Mouse (Mus musculus): ENCODE measurements around the gene Fam243. TPM values are rescaled to one million over a fixed set of nuclear protein-coding genes. Genes with fewer than 3 reads are reported as not detected.

Fam243 gene
- total and polyA plus RNA-seq, 2 experiments from 2014 or later = 0.05 TPM; not detected in 1

- DNase-seq (ENCODE audit: low spot score) (no peak), ATAC-seq (ENCODE audit: insufficient read depth, low read depth) (no peak)
- 59% methylated on average over 20 of the region's 20 CpGs for WGBS
- Histone ChIP-seq H3K27me3 (ENCODE audit: control insufficient read depth, insufficient read depth, low read length) (no peaks in the 10 kb centered on the region), H3K36me3 (replicated peaks; ENCODE audit: control insufficient read depth, insufficient read depth, low read length) (no peaks in the 10 kb centered on the region), H3K4me3 (ENCODE audit: low read depth, low read length) (no peak overlapping the region), H3K4me2 (ENCODE audit: low read depth, low read length) (no peak overlapping the region), H3K9ac (replicated peaks; ENCODE audit: low read depth, low read length) (no peak overlapping the region), H3K9me3 (replicated peaks; ENCODE audit: control insufficient read depth, low read length) (no peaks in the 10 kb centered on the region), H3K27ac (ENCODE audit: low read depth) (no peak overlapping the region), H3K4me1 (ENCODE audit: control insufficient read depth, insufficient read depth) (no peaks in the 10 kb centered on the region)
- TF ChIP-seq CTCF (IDR thresholded peaks at IDR 0.05; ENCODE audit: low read depth) = peak; percentile 50
- TF ChIP-seq EP300 (IDR thresholded peaks at IDR 0.05; ENCODE audit: low read depth) = no peak
Measured at GRCm38 (mm10) chr16:92319353-92320109, 1.7 kb downstream of the Fam243 start.

GRCm38 (mm10) chr16:92316049-92316738, 5.0 kb downstream of the Fam243 start:
- Histone ChIP-seq H3K27me3 (ENCODE audit: control insufficient read depth, insufficient read depth, low read length) (no peaks in the 10 kb centered on the region), H3K9me3 (replicated peaks; ENCODE audit: control insufficient read depth, low read length) (no peaks in the 10 kb centered on the region), H3K4me1 (ENCODE audit: control insufficient read depth, insufficient read depth) (no peaks in the 10 kb centered on the region), H3K4me3 (ENCODE audit: low read depth, low read length) (no peak overlapping the region), H3K9ac (replicated peaks; ENCODE audit: low read depth, low read length) (no peak overlapping the region), H3K27ac (ENCODE audit: low read depth) (no peak overlapping the region), H3K36me3 (replicated peaks; ENCODE audit: control insufficient read depth, insufficient read depth, low read length) (peaks cover 23% of the 10 kb centered on the region), H3K4me2 (ENCODE audit: low read depth, low read length) (no peak overlapping the region)
- DNase-seq (ENCODE audit: low spot score) (no peak), ATAC-seq (ENCODE audit: insufficient read depth, low read depth) (no peak)
- 69% methylated on average over 7 of the region's 7 CpGs for WGBS
- TF ChIP-seq EP300 (IDR thresholded peaks at IDR 0.05; ENCODE audit: low read depth) (no peak), CTCF (IDR thresholded peaks at IDR 0.05; ENCODE audit: low read depth) (no peak)

DNA sequence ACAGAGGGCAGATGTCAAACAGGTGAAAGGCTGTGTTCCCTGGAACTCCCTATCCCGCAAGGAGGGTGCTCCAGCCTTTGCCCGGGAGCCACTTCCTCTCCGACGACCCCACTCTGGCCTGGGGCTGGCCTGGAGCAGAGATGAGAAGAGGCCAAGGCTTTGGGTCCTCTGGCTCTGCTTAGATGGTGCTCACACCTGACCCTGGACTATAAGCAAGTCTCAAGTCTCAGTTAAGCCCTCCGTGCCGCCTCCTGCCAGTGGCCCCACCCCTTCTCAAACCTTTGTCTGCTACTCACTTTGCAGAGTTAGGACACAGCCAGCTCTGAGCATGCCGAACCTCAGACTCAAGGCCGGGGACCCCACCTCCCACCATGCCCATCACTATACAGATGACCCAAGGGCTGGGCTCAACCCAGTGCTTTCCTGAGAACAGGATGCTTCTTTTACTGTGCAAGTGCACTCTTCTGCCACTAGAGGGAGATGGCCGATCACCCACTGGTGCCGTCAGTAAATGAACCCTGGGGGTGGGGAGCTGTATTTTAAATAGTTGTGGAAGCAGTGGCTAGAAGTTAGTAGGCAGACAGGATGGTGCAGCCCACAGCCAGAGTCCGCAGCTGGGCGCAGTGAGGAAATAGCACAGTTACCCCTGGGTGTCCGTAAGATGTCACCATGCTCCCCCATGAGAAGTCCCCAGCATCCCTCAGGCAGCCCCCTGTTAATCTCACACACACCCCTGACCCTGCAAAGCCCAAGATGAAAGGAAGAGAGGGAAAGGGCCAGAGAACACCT, 7.1 kb downstream of the Fam243 start:
- no peaks in the 10 kb centered on the region for H3K9me3 ChIP-seq (replicated peaks; ENCODE audit: control insufficient read depth, low read length)
- TF ChIP-seq CTCF (IDR thresholded peaks at IDR 0.05; ENCODE audit: low read depth) (peak; percentile 98), EP300 (IDR thresholded peaks at IDR 0.05; ENCODE audit: low read depth) (no peak)
- WGBS = 46% methylated on average over 13 of the region's 13 CpGs
- no peaks in the 10 kb centered on the region for H3K4me1 ChIP-seq (ENCODE audit: control insufficient read depth, insufficient read depth)
- no peak overlapping the region for H3K9ac ChIP-seq (replicated peaks; ENCODE audit: low read depth, low read length)
- no peaks in the 10 kb centered on the region for H3K27me3 ChIP-seq (ENCODE audit: control insufficient read depth, insufficient read depth, low read length)
- H3K4me3 ChIP-seq (ENCODE audit: low read depth, low read length) = no peak overlapping the region
- ATAC-seq (ENCODE audit: insufficient read depth, low read depth) (peak; percentile 73), DNase-seq (ENCODE audit: low spot score) (peak; percentile 71)
- peaks cover 39% of the 10 kb centered on the region for H3K36me3 ChIP-seq (replicated peaks; ENCODE audit: control insufficient read depth, insufficient read depth, low read length)
- no peak overlapping the region for H3K27ac ChIP-seq (ENCODE audit: low read depth)
- H3K4me2 ChIP-seq (ENCODE audit: low read depth, low read length) = no peak overlapping the region

- TF ChIP-seq EP300 (IDR thresholded peaks at IDR 0.05; ENCODE audit: low read depth) = no peak
- TF ChIP-seq CTCF (IDR thresholded peaks at IDR 0.05; ENCODE audit: low read depth) = no peak
- H3K27me3 ChIP-seq (ENCODE audit: control insufficient read depth, insufficient read depth, low read length) = no peaks in the 10 kb centered on the region
- DNase-seq (ENCODE audit: low spot score) (no peak), ATAC-seq (ENCODE audit: insufficient read depth, low read depth) (no peak)
- no peak overlapping the region for H3K9ac ChIP-seq (replicated peaks; ENCODE audit: low read depth, low read length)
- H3K9me3 ChIP-seq (replicated peaks; ENCODE audit: control insufficient read depth, low read length) = no peaks in the 10 kb centered on the region
- H3K36me3 ChIP-seq (replicated peaks; ENCODE audit: control insufficient read depth, insufficient read depth, low read length) = peaks cover 75% of the 10 kb centered on the region
- H3K27ac ChIP-seq (ENCODE audit: low read depth) = no peak overlapping the region
- no peaks in the 10 kb centered on the region for H3K4me1 ChIP-seq (ENCODE audit: control insufficient read depth, insufficient read depth)
- no peak overlapping the region for H3K4me2 ChIP-seq (ENCODE audit: low read depth, low read length)
- 67% methylated on average over 4 of the region's 4 CpGs for WGBS
- no peak overlapping the region for H3K4me3 ChIP-seq (ENCODE audit: low read depth, low read length)
Measured at GRCm38 (mm10) chr16:92309126-92309525, 12.1 kb downstream of the Fam243 start.

DNA sequence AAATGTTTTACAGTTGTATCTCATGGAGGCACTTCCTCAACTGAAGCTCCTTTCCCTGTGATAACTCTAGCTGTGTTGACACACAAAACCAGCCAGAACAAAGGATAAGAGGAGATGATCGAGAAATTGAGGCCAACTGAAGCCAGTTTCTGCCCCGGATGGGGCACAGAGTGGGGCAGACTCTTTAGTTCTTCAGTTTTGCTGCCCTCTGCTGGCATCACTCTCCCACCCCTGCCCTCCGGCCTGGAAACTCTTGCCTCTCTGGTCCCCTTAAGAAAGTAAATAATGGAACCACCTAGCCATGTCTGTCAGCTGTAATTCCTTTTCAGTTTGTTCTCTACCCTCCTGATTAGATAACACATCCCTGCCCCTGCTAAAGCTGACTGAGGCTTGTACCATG, 13.3 kb downstream of the Fam243 start:
- WGBS = 66% methylated on average over 3 of the region's 3 CpGs

More for the DNA sequence above, 13.3 kb downstream of the Fam243 start:
- Histone ChIP-seq H3K4me2 (ENCODE audit: low read depth, low read length) (no peak overlapping the region), H3K27me3 (ENCODE audit: control insufficient read depth, insufficient read depth, low read length) (no peaks in the 10 kb centered on the region), H3K27ac (ENCODE audit: low read depth) (no peak overlapping the region), H3K4me1 (ENCODE audit: control insufficient read depth, insufficient read depth) (peaks cover 5% of the 10 kb centered on the region), H3K36me3 (replicated peaks; ENCODE audit: control insufficient read depth, insufficient read depth, low read length) (peaks cover 70% of the 10 kb centered on the region), H3K4me3 (ENCODE audit: low read depth, low read length) (no peak overlapping the region), H3K9ac (replicated peaks; ENCODE audit: low read depth, low read length) (no peak overlapping the region), H3K9me3 (replicated peaks; ENCODE audit: control insufficient read depth, low read length) (no peaks in the 10 kb centered on the region)
- ATAC-seq (ENCODE audit: insufficient read depth, low read depth) = no peak
- no peak for TF ChIP-seq EP300 (IDR thresholded peaks at IDR 0.05; ENCODE audit: low read depth)
- no peak for TF ChIP-seq CTCF (IDR thresholded peaks at IDR 0.05; ENCODE audit: low read depth)
- no peak for DNase-seq (ENCODE audit: low spot score)

Data from heart, postnatal 0 days (tissue).